Mouse (Mus musculus) spleen, adult 2 months (tissue): ENCODE measurements at regions not wholly inside any gene's neighbourhood (a gene's known extent, or its start where the extent isn't known, plus 50 kb on each side); places are given as distances from the start of the nearest gene placed in this dataset.

Experiments
- DNase-seq, 2 experiments: peaks; one replicate each; pipeline versions ENCODE4 v3.0.0 to v3.0.0-alpha.2; 2012 to 2021; ENCODE audit warnings: low spot score in 2 of 2, low read depth in 1 of 2
- H3K27ac ChIP-seq: fragments of 200-500 bp; 2 replicates; pipeline ENCODE4 v1.5.1; 2012; ENCODE audit warnings: low read length, inconsistent platforms; ENCODE audit not compliant: insufficient read depth
- H3K27me3 ChIP-seq: fragments of 200-500 bp; 2 replicates; pipeline ENCODE4 v1.6.1; 2012; ENCODE audit warnings: mild to moderate bottlenecking, moderate library complexity, low read length, inconsistent platforms; ENCODE audit not compliant: control insufficient read depth, insufficient read depth
- H3K36me3 ChIP-seq: fragments of 200-500 bp; 2 replicates; pipeline ENCODE4 v1.6.1; 2012; ENCODE audit warnings: mild to moderate bottlenecking, low read length, inconsistent platforms; ENCODE audit not compliant: control insufficient read depth, insufficient read depth
- H3K4me1 ChIP-seq: fragments of 200-500 bp; 2 replicates; pipeline ENCODE4 v1.6.1; 2011; ENCODE audit warnings: inconsistent platforms; ENCODE audit not compliant: control insufficient read depth, insufficient read depth, insufficient read length
- H3K4me3 ChIP-seq: fragments of 200-500 bp; 2 replicates; pipeline ENCODE4 v1.5.1; 2011; ENCODE audit warnings: mild to moderate bottlenecking, inconsistent platforms; ENCODE audit not compliant: insufficient read depth, insufficient read length; ENCODE audit errors: extremely low read depth
- CTCF ChIP-seq: fragments of 200-500 bp; IDR thresholded peaks from 2 replicates; pipeline ENCODE4 v1.5.1; 2011; ENCODE audit warnings: mild to moderate bottlenecking, inconsistent platforms; ENCODE audit not compliant: insufficient read depth, insufficient read length, insufficient replicate concordance; ENCODE audit errors: extremely low read depth
- POLR2A ChIP-seq: fragments of 200-500 bp; IDR thresholded peaks from 2 replicates; pipeline ENCODE4 v1.6.1; 2011; ENCODE audit warnings: low read depth, low read length, inconsistent platforms
- WGBS: fragments of 180-500 bp; shearing (Covaris S2); methylation state at CpG from one replicate; pipeline ENCODE4 v1.1.7; 2018; 5-methylcytosine and 5-hydroxymethylcytosine counted together

DNA sequence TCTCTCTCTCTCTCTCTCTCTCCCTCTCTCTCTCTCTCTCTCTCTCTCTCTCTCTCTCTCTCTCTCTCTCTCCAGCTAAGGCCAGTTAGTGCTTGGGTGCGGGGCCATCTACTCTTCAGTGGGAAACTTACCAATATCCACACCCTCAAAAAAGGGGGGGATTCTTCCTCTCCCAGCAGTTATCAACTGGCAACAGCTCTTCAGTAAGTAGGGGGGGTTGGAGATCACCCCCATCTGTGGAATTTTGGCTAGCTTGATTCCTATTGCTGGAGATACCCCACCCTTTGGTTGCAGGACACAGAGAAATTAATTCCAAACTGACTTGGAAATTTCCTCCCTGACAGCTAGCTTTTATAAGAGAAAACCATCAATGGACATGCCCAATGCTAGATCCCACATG lies 64.6 kb upstream of the Usp24 start:
- Histone ChIP-seq H3K27me3 (no peaks in the 10 kb centered on the region), H3K36me3 (no peaks in the 10 kb centered on the region), H3K4me3 (no peak overlapping the region), H3K4me1 (no peaks in the 10 kb centered on the region), H3K27ac (no peak overlapping the region)
- 70% methylated on average over 1 of the region's 1 CpGs for WGBS
- TF ChIP-seq POLR2A (no peak), CTCF (no peak)
- DNase-seq = no peak

DNA sequence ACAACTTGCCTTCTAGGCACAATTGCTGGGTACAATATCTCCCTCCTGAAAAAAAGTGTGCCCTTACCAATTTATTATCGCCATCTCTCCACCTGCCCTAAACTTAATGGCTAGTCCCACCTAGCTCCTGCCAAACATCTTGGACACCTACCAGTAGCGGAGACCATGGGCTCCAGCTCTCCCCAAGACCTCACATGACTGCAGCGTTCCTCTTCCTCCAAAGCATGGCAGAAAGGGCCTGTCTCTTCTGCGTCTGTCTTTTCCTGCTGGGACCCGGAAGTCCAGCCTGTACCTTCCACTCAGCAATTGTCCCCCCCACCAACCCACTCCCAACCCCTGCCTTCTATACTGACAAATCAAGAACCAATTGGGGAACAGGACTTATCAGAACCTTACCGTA lies 63.1 kb upstream of the Usp24 start:
- Histone ChIP-seq H3K27me3 (no peaks in the 10 kb centered on the region), H3K36me3 (no peaks in the 10 kb centered on the region), H3K4me3 (no peak overlapping the region), H3K4me1 (no peaks in the 10 kb centered on the region), H3K27ac (no peak overlapping the region)
- no peak for DNase-seq
- 95% methylated on average over 6 of the region's 6 CpGs for WGBS
- no peak for TF ChIP-seq CTCF
- TF ChIP-seq POLR2A = no peak

DNA sequence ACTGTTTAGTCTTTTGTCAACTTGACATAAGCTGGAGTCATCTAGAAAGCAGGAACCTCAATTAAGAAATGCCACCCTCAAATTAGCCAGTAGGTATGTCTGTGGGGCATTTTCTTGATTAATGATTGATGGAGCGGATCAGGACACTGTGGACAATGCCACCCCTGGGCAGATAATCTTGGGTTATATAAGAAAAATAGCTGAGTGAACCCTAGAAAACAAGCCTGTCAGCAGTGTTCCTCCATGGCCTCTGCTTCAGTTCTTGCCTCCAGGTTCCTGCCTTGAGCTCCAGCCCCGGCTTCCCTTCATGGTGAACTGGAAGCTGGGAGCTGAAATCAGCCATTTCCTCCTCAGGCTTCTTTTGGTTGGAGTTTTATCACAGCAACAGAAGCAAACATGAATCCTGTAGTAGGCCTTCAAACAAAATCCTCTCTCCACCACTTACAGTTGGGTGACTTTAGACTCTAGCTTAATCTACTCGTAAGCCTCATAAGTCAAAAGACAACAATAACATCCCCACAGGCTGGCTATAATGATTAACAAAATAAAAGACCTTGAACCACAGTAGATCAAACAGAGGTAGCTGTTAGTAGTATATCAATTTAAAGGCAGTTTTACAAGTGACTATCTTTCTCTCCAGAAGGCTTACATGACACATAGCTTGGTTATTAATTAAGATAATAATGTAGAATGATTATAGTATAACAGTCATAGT lies 61.1 kb upstream of the Usp24 start:
- WGBS = 89% methylated on average over 3 of the region's 3 CpGs
- H3K4me3 ChIP-seq = no peak overlapping the region
- no peaks in the 10 kb centered on the region for H3K27me3 ChIP-seq
- no peak overlapping the region for H3K27ac ChIP-seq
- TF ChIP-seq CTCF (no peak), POLR2A (no peak)
- no peaks in the 10 kb centered on the region for H3K4me1 ChIP-seq
- no peak for DNase-seq
- H3K36me3 ChIP-seq = no peaks in the 10 kb centered on the region

DNA sequence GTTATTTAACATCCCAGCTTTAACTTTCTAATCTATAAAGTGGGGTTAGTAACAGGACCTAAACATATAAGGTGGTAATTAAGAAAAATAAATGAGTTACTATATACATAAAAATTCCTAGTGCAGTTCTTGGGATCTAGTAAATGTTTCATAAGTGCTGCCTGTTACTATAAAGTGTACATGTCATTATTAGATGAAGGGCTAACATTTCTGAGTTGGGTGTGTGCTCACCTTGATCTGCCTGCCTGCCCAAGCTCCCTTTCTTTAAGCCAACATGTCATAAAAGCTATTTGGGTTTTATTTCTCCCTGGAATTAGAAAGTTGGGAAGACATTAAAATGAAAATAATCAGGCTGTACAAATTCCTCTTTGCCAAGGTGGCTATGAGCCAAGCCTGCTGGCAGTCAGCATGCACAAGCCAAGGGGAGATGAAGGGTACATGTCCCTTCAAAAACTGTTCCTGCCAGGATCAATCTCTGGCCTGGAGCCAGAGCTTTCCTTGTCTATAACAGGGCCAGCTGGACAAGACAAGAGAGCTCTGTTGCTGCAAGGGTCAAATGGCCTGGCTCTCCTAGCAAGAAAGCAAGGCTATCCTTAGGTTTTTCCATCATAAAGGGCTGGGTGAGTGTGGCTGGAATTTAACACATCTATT lies 59.9 kb upstream of the Usp24 start:
- H3K27ac ChIP-seq = no peak overlapping the region
- no peaks in the 10 kb centered on the region for H3K27me3 ChIP-seq
- no peaks in the 10 kb centered on the region for H3K4me1 ChIP-seq
- H3K36me3 ChIP-seq = no peaks in the 10 kb centered on the region
- no peak overlapping the region for H3K4me3 ChIP-seq
- DNase-seq = no peak
- TF ChIP-seq POLR2A = no peak
- no peak for TF ChIP-seq CTCF

DNA sequence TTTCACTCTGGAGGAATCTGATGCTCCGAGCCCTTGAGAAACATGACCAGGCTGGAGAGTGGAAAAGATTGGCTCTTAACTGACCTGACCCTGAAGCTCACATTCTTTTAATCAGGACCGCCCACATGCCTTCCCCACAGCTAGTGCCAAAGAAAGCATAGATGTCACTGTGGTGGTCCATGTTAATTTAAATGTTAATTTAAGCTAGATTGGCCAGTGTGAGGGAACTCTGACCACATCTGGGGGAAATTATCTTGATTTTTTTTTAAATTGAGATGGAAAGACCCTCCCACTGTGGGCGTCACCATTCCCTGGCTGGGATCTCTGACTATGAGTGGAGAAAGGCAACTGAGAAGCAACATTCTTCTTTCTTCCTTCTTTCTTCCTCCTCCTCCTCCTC lies 54.6 kb upstream of the Usp24 start:
- TF ChIP-seq POLR2A = no peak
- H3K27ac ChIP-seq = no peak overlapping the region
- H3K36me3 ChIP-seq = no peaks in the 10 kb centered on the region
- no peak for DNase-seq
- WGBS = 93% methylated on average over 3 of the region's 3 CpGs
- no peaks in the 10 kb centered on the region for H3K4me1 ChIP-seq
- H3K4me3 ChIP-seq = no peak overlapping the region
- no peaks in the 10 kb centered on the region for H3K27me3 ChIP-seq

DNA sequence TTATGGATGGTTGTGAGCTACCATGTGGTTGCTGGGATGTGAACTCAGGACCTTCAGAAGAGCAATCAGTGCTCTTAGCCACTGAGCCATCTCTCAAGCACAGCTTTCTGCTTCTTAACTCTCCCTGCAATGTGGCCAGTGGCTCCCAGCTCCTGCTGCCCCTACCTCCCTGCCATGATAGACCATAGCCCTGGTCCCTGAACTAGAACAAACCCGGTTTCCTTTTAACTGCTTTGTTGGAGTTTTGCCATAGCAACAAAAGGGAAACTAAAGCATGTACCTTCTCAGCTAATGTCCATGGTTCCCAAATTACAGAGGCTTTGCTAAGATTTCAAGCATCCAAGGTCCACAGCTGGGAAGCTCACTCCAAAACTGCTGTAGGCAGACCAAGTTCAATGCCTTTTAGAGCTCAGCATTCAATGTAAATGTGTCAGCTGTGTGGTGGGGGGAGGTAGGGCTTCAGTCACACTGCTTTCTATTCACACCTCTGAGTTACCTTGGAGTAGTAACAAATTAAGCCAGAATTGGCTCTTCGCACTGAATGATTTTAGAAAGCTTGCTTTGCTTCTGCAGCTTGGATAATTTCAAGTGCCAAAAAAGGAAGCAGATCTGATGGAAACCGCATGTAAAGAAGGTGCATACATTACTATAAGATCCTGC lies 54.0 kb upstream of the Usp24 start:
- Histone ChIP-seq H3K27ac (0 out of 2 replicates have a peak overlapping the region, but pooled peaks have one; percentile 11), H3K4me1 (no peaks in the 10 kb centered on the region)
- 85% methylated on average over 3 of the region's 3 CpGs for WGBS

DNA sequence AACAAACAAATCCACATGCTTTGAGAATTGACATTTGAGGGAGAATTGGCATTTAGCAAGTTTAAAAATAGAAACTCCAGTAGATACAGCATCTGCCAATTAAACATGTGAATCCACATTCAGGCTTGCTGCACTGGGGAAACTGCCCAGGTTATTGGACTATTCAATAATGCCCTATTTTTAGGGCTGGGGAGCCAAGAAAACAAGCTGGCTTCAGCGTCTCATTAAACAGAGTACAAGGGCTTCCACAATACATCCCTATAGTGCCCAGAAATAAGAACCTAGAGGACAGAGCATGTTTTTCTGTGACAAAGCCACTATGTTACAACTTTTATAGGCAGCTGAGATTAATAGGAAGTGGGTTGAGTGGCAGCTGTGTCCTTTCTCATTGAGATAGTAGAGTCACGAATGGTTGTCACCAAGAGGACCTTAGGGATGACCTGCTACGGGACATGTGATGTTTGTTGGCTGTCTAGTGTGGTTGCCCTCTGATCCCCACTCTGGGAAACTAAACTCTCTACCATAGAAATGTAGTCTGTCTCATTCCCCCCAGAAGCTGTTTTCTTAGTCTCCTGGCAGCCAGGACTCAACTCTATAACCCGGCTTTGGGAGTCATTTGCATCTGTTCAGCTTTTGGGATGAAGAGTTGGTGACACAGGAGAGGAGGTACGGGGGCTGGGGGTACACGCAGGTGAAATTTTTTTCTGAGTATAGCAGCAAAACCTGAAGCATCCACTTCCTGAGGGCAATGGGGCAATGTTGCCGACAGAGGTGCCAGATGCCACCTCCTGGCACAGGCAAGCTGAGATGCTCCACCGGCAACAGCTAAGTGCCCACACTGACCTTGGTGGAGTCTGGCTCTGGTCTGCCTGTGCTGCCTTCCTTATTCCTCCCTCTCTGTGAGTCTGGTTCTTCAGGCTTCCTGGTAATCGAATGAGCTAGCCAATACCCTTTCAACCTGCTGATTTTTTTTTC lies 53.0 kb upstream of the Usp24 start:
- DNase-seq = no peak
- H3K27ac ChIP-seq = no peak overlapping the region
- TF ChIP-seq POLR2A (no peak), CTCF (no peak)
- no peaks in the 10 kb centered on the region for H3K4me1 ChIP-seq
- H3K36me3 ChIP-seq = no peaks in the 10 kb centered on the region
- H3K27me3 ChIP-seq = no peaks in the 10 kb centered on the region
- H3K4me3 ChIP-seq = no peak overlapping the region
- 81% methylated on average over 9 of the region's 9 CpGs for WGBS

More for the DNA sequence above, 54.0 kb upstream of the Usp24 start:
- no peak overlapping the region for H3K4me3 ChIP-seq
- TF ChIP-seq CTCF (no peak), POLR2A (no peak)
- H3K36me3 ChIP-seq = no peaks in the 10 kb centered on the region
- no peak for DNase-seq
- H3K27me3 ChIP-seq = no peaks in the 10 kb centered on the region
